Mouse (Mus musculus) embryonic fibroblast, embryonic 13.5 days (primary cell): Measurements from ENCODE around the gene Tnrc18.

ENCODE experiments used
- CTCF ChIP-seq: IDR thresholded peaks from 2 replicates; pipeline ENCODE4 v1.5.1; 2011; ENCODE audit warnings: mild to moderate bottlenecking, control low read depth, low read length, moderate library complexity, borderline replicate concordance; ENCODE audit not compliant: insufficient read depth
- POLR2A ChIP-seq: IDR thresholded peaks from 2 replicates; pipeline ENCODE4 v1.6.1; 2011; ENCODE audit warnings: low read depth, mild to moderate bottlenecking, control low read depth, low read length, moderate library complexity

DNA sequence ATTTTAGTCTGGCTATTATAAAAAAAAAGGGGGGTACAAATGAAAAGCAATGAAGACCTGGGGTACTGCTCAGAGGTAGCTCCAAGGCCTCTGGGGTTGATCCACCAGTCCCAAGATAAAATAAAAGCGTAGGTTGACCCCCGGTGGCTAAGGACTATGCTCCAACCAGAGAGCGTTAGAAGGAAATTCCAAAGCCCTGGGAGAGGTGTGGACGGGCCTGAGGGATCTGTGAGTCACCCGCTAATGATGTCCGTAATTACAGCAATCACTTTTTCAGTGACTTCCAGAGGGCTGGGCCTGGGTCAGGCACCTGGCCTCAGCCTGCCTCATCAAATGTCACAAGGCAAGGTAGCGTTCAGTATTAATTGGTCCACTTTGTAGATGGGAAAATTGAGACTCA, 9.8 kb downstream of the Tnrc18 start:
- TF ChIP-seq POLR2A (no peak), CTCF (no peak)
